Mouse (Mus musculus) midbrain, embryonic 13.5 days (tissue): ENCODE data around the gene Cabp1. TPM values are rescaled to one million over a fixed set of nuclear protein-coding genes. Genes with fewer than 3 reads are reported as not detected.

ENCODE experiments used
- ATAC-seq: fragments of 200-750 bp; cut with Nextera tagmentation; 2 replicates; pipeline ENCODE4 v1.8.0; 2017; ENCODE audit warnings: mild to moderate bottlenecking, moderate TSS enrichment, moderate library complexity
- H3K27ac ChIP-seq: fragments of 300-500 bp; sonication (generic); 2 replicates; pipeline ENCODE4 v1.5.1; 2015; ENCODE audit warnings: inconsistent platforms, mild to moderate bottlenecking, moderate library complexity
- H3K27me3 ChIP-seq: fragments of 300-500 bp; sonication (generic); 2 replicates; pipeline ENCODE4 v1.6.1; 2015; ENCODE audit warnings: mild to moderate bottlenecking, inconsistent platforms
- H3K36me3 ChIP-seq: fragments of 300-500 bp; sonication (generic); 2 replicates; pipeline ENCODE4 v1.6.1; 2015; ENCODE audit warnings: mild to moderate bottlenecking, inconsistent platforms
- H3K4me1 ChIP-seq: fragments of 300-500 bp; sonication (generic); replicated peaks from 2 replicates; pipeline ENCODE4 v1.6.1; 2015; ENCODE audit warnings: inconsistent platforms
- H3K4me2 ChIP-seq: fragments of 300-500 bp; sonication (generic); replicated peaks from 2 replicates; pipeline ENCODE4 v1.6.1; 2015; ENCODE audit warnings: moderate library complexity, mild to moderate bottlenecking, inconsistent platforms
- H3K4me3 ChIP-seq: fragments of 300-500 bp; sonication (generic); replicated peaks from 2 replicates; pipeline ENCODE4 v1.5.1; 2015; ENCODE audit warnings: mild to moderate bottlenecking, inconsistent platforms
- H3K9ac ChIP-seq: fragments of 300-500 bp; sonication (generic); replicated peaks from 2 replicates; pipeline ENCODE4 v1.6.1; 2015; ENCODE audit warnings: mild to moderate bottlenecking, inconsistent platforms
- H3K9me3 ChIP-seq: fragments of 300-500 bp; sonication (generic); 2 replicates; pipeline ENCODE4 v1.6.1; 2016; ENCODE audit warnings: mild to moderate bottlenecking, inconsistent platforms
- WGBS: fragments of 180-500 bp; shearing (Covaris S2); methylation state at CpG from one replicate; pipeline ENCODE4 v1.1.7; 2015; 5-methylcytosine and 5-hydroxymethylcytosine counted together
- polyA plus RNA-seq: library from polyadenylated mRNA; unstranded; fragments of >200 nt; fragmentation: Nextera tagmentation; extraction: Ambion mirVana; gene quantifications from 2 replicates; pipeline ENCODE4 v1.2.1, GENCODE M21; 2015

Cabp1 gene
- polyA plus RNA-seq, 1 experiment from 2014 or later, result 2.7 TPM

- Histone ChIP-seq H3K4me3 (no peak overlapping the region), H3K4me1 (no peaks in the 10 kb centered on the region), H3K27me3 (no peaks in the 10 kb centered on the region), H3K9me3 (no peaks in the 10 kb centered on the region), H3K4me2 (no peak overlapping the region), H3K9ac (no peak overlapping the region), H3K27ac (no peak overlapping the region), H3K36me3 (peaks cover 69% of the 10 kb centered on the region)
- ATAC-seq, result no peak
- WGBS, result 89% methylated on average over 6 of the region's 6 CpGs
Observed at GRCm38 (mm10) chr5:115145976-115146746, 48.0 kb downstream of the Cabp1 start.

- Histone ChIP-seq H3K9me3 (no peaks in the 10 kb centered on the region), H3K4me3 (no peak overlapping the region), H3K27me3 (no peaks in the 10 kb centered on the region), H3K4me1 (no peaks in the 10 kb centered on the region), H3K9ac (no peak overlapping the region), H3K27ac (no peak overlapping the region), H3K4me2 (no peak overlapping the region), H3K36me3 (peaks cover 63% of the 10 kb centered on the region)
- WGBS, result 79% methylated on average over 11 of the region's 11 CpGs
- no peak for ATAC-seq
Observed at GRCm38 (mm10) chr5:115145253-115145968, 48.8 kb downstream of the Cabp1 start.

- Histone ChIP-seq H3K9me3 (no peaks in the 10 kb centered on the region), H3K27me3 (no peaks in the 10 kb centered on the region), H3K4me1 (no peaks in the 10 kb centered on the region), H3K9ac (no peak overlapping the region), H3K27ac (no peak overlapping the region), H3K4me2 (no peak overlapping the region), H3K36me3 (peaks cover 53% of the 10 kb centered on the region), H3K4me3 (no peak overlapping the region)
- no peak for ATAC-seq
- 66% methylated on average over 6 of the region's 6 CpGs for WGBS
Observed at GRCm38 (mm10) chr5:115144471-115144870, 49.7 kb downstream of the Cabp1 start.

GRCm38 (mm10) chr5:115143552-115143951, 50.6 kb downstream of the Cabp1 start:
- 81% methylated on average over 10 of the region's 10 CpGs for WGBS
- H3K9ac ChIP-seq, result 0 out of 2 replicates have a peak overlapping the region, but pooled peaks have one; percentile 28
- no peaks in the 10 kb centered on the region for H3K9me3 ChIP-seq
- ATAC-seq, result no peak
- no peak overlapping the region for H3K4me3 ChIP-seq
- H3K27me3 ChIP-seq, result no peaks in the 10 kb centered on the region
- H3K4me2 ChIP-seq, result no peak overlapping the region
- H3K27ac ChIP-seq, result no peak overlapping the region
- no peaks in the 10 kb centered on the region for H3K4me1 ChIP-seq
- H3K36me3 ChIP-seq, result peaks cover 46% of the 10 kb centered on the region

GRCm38 (mm10) chr5:115142166-115142697, 51.9 kb downstream of the Cabp1 start:
- H3K4me3 ChIP-seq, result no peak overlapping the region
- no peak overlapping the region for H3K9ac ChIP-seq
- H3K36me3 ChIP-seq, result peaks cover 33% of the 10 kb centered on the region
- no peak for ATAC-seq
- H3K4me1 ChIP-seq, result no peaks in the 10 kb centered on the region
- no peak overlapping the region for H3K4me2 ChIP-seq
- no peaks in the 10 kb centered on the region for H3K9me3 ChIP-seq
- 92% methylated on average over 9 of the region's 9 CpGs for WGBS
- no peak overlapping the region for H3K27ac ChIP-seq
- H3K27me3 ChIP-seq, result no peaks in the 10 kb centered on the region

- Histone ChIP-seq H3K9ac (no peak overlapping the region), H3K4me3 (no peak overlapping the region), H3K36me3 (peaks cover 18% of the 10 kb centered on the region), H3K9me3 (no peaks in the 10 kb centered on the region), H3K4me1 (no peaks in the 10 kb centered on the region), H3K27me3 (no peaks in the 10 kb centered on the region), H3K4me2 (no peak overlapping the region), H3K27ac (no peak overlapping the region)
- no peak for ATAC-seq
- 82% methylated on average over 3 of the region's 3 CpGs for WGBS
Observed at GRCm38 (mm10) chr5:115140726-115141125, 53.5 kb downstream of the Cabp1 start.

GRCm38 (mm10) chr5:115139124-115139523, 55.1 kb downstream of the Cabp1 start:
- no peak overlapping the region for H3K9ac ChIP-seq
- no peaks in the 10 kb centered on the region for H3K9me3 ChIP-seq
- 78% methylated on average over 4 of the region's 4 CpGs for WGBS
- H3K4me3 ChIP-seq, result no peak overlapping the region
- no peak overlapping the region for H3K27ac ChIP-seq
- peaks cover 1% of the 10 kb centered on the region; the same call in 1 of the 2 replicates for H3K4me1 ChIP-seq
- no peaks in the 10 kb centered on the region for H3K27me3 ChIP-seq
- H3K36me3 ChIP-seq, result 0 out of 2 replicates have a peak, but pooled peaks cover 2% of the 10 kb centered on the region
- H3K4me2 ChIP-seq, result no peak overlapping the region
- no peak for ATAC-seq

GRCm38 (mm10) chr5:115134234-115135165, 59.7 kb downstream of the Cabp1 start, which contains the start of gene Unc119b:
TSS of gene Unc119b (minus strand) at chr5:115134975.
- Histone ChIP-seq H3K9ac (peak within 1 kb of the TSS; percentile 92), H3K4me2 (peak within 1 kb of the TSS; percentile 75), H3K4me3 (peak within 1 kb of the TSS; percentile 88), H3K27ac (peak within 1 kb of the TSS; percentile 74; the same call in 1 of the 2 replicates), H3K36me3 (peaks cover 11% of the 10 kb centered on the region), H3K27me3 (no peaks in the 10 kb centered on the region), H3K9me3 (no peaks in the 10 kb centered on the region), H3K4me1 (peaks cover 20% of the 10 kb centered on the region)
- under 1% methylated on average over 69 of the region's 81 CpGs for WGBS
- peak; percentile 94 for ATAC-seq

GRCm38 (mm10) chr5:115133358-115134066, 60.7 kb downstream of the Cabp1 start:
- Histone ChIP-seq H3K27ac (no peak overlapping the region), H3K4me1 (peaks cover 20% of the 10 kb centered on the region), H3K27me3 (no peaks in the 10 kb centered on the region), H3K4me2 (peak overlapping the region; percentile 75), H3K9me3 (no peaks in the 10 kb centered on the region), H3K4me3 (peak overlapping the region; percentile 88), H3K36me3 (peaks cover 21% of the 10 kb centered on the region), H3K9ac (peak overlapping the region; percentile 92)
- WGBS, result 63% methylated on average over 6 of the region's 6 CpGs
- no peak for ATAC-seq

GRCm38 (mm10) chr5:115132465-115132864, 61.7 kb downstream of the Cabp1 start:
- H3K4me1 ChIP-seq, result peaks cover 20% of the 10 kb centered on the region
- no peak for ATAC-seq
- no peaks in the 10 kb centered on the region for H3K9me3 ChIP-seq
- 89% methylated on average over 8 of the region's 8 CpGs for WGBS
- peak overlapping the region; percentile 75 for H3K4me2 ChIP-seq
- peak overlapping the region; percentile 40; the same call in 1 of the 2 replicates for H3K9ac ChIP-seq
- H3K4me3 ChIP-seq, result peak overlapping the region; percentile 8; the same call in 1 of the 2 replicates
- H3K27me3 ChIP-seq, result no peaks in the 10 kb centered on the region
- peaks cover 32% of the 10 kb centered on the region for H3K36me3 ChIP-seq
- H3K27ac ChIP-seq, result no peak overlapping the region

GRCm38 (mm10) chr5:115129328-115129727, 64.9 kb downstream of the Cabp1 start:
- H3K4me1 ChIP-seq, result peaks cover 35% of the 10 kb centered on the region
- H3K27ac ChIP-seq, result no peak overlapping the region
- no peaks in the 10 kb centered on the region for H3K9me3 ChIP-seq
- H3K9ac ChIP-seq, result no peak overlapping the region
- no peak overlapping the region for H3K4me2 ChIP-seq
- H3K27me3 ChIP-seq, result no peaks in the 10 kb centered on the region
- 89% methylated on average over 6 of the region's 6 CpGs for WGBS
- no peak overlapping the region for H3K4me3 ChIP-seq
- ATAC-seq, result no peak
- peaks cover 58% of the 10 kb centered on the region for H3K36me3 ChIP-seq
